Mouse (Mus musculus) kidney, adult 2 months (tissue): ENCODE data around the gene Gabarap. TPM values are rescaled to one million over a fixed set of nuclear protein-coding genes. Genes with fewer than 3 reads are reported as not detected.

Experiments
- DNase-seq: peaks from one replicate; pipeline ENCODE4 v3.0.0; 2021
- H3K27ac ChIP-seq: fragments of 200-500 bp; 2 replicates; pipeline ENCODE4 v1.5.1; 2012; ENCODE audit warnings: low read depth, low read length, control low read depth, inconsistent platforms; ENCODE audit not compliant: insufficient read depth
- H3K27me3 ChIP-seq: fragments of 200-500 bp; replicated peaks from 2 replicates; pipeline ENCODE4 v1.6.1; 2012; ENCODE audit warnings: mild to moderate bottlenecking, moderate library complexity, low read length, inconsistent platforms; ENCODE audit not compliant: control insufficient read depth, insufficient read depth
- H3K36me3 ChIP-seq: fragments of 200-500 bp; 2 replicates; pipeline ENCODE4 v1.6.1; 2012; ENCODE audit warnings: mild to moderate bottlenecking, moderate library complexity, low read length, inconsistent platforms; ENCODE audit not compliant: control insufficient read depth, insufficient read depth
- H3K4me1 ChIP-seq: fragments of 200-500 bp; 2 replicates; pipeline ENCODE4 v1.6.1; 2011; ENCODE audit warnings: low read length; ENCODE audit not compliant: control insufficient read depth, insufficient read depth
- H3K4me3 ChIP-seq: fragments of 200-500 bp; 2 replicates; pipeline ENCODE4 v1.5.1; 2011; ENCODE audit warnings: mild to moderate bottlenecking, low read depth, low read length, control low read depth; ENCODE audit not compliant: insufficient read depth
- CTCF ChIP-seq: fragments of 200-500 bp; conservative IDR thresholded peaks from 2 replicates; pipeline ENCODE4 v1.5.1; 2011; ENCODE audit warnings: low read depth, mild to moderate bottlenecking, control low read depth, low read length, moderate library complexity, mixed read lengths; ENCODE audit not compliant: insufficient read depth, insufficient read length
- POLR2A ChIP-seq: fragments of 200-500 bp; IDR thresholded peaks from one replicate; pipeline ENCODE4 v1.6.1; 2011; ENCODE audit warnings: low read depth, low read length, control low read depth
- WGBS: fragments of 180-500 bp; shearing (Covaris S2); methylation state at CpG from one replicate; pipeline ENCODE4 v1.1.7; 2018; 5-methylcytosine and 5-hydroxymethylcytosine counted together
- polyA plus RNA-seq: library from polyadenylated mRNA; depleted of rRNA; stranded (reverse); fragments of >200 nt; gene quantifications from 2 replicates; pipeline ENCODE4 v1.2.3, GENCODE M21; 2012

Gene Gabarap
- polyA plus RNA-seq, 1 experiment = 1,018 TPM

- no peak for DNase-seq
- Histone ChIP-seq H3K27me3 (no peaks in the 10 kb centered on the region), H3K4me1 (peaks cover 3% of the 10 kb centered on the region; the same call in 1 of the 2 replicates), H3K27ac (no peak overlapping the region), H3K36me3 (no peaks in the 10 kb centered on the region; the same call in none of the 2 replicates), H3K4me3 (no peak overlapping the region)
- no peak for TF ChIP-seq POLR2A
- TF ChIP-seq CTCF = no peak
- 72% methylated on average over 3 of the region's 3 CpGs for WGBS
Measured at GRCm38 (mm10) chr11:69970775-69971174, 20.2 kb upstream of the Gabarap start.

GRCm38 (mm10) chr11:69974907-69975306, 16.0 kb upstream of the Gabarap start:
- TF ChIP-seq CTCF (no peak), POLR2A (no peak)
- 92% methylated on average over 2 of the region's 2 CpGs for WGBS
- no peak for DNase-seq
- H3K27me3 ChIP-seq = no peaks in the 10 kb centered on the region
- H3K4me3 ChIP-seq = no peak overlapping the region
- no peak overlapping the region for H3K27ac ChIP-seq
- no peaks in the 10 kb centered on the region; the same call in none of the 2 replicates for H3K36me3 ChIP-seq
- no peaks in the 10 kb centered on the region; the same call in 1 of the 2 replicates for H3K4me1 ChIP-seq

GRCm38 (mm10) chr11:69976271-69976670, 14.7 kb upstream of the Gabarap start:
- WGBS = 87% methylated on average over 4 of the region's 4 CpGs
- no peak for DNase-seq
- H3K27ac ChIP-seq = no peak overlapping the region
- no peaks in the 10 kb centered on the region for H3K4me1 ChIP-seq
- no peak overlapping the region for H3K4me3 ChIP-seq
- no peaks in the 10 kb centered on the region; the same call in none of the 2 replicates for H3K36me3 ChIP-seq
- no peaks in the 10 kb centered on the region for H3K27me3 ChIP-seq
- TF ChIP-seq POLR2A = no peak
- TF ChIP-seq CTCF = no peak

GRCm38 (mm10) chr11:69979827-69980195, 11.1 kb upstream of the Gabarap start:
- Histone ChIP-seq H3K27me3 (no peaks in the 10 kb centered on the region), H3K27ac (peak overlapping the region; percentile 89; the same call in 1 of the 2 replicates), H3K4me1 (peaks cover 9% of the 10 kb centered on the region; the same call in 1 of the 2 replicates), H3K36me3 (peaks cover 2% of the 10 kb centered on the region; the same call in 1 of the 2 replicates), H3K4me3 (peak overlapping the region; percentile 80)
- WGBS = 3% methylated on average over 16 of the region's 16 CpGs
- DNase-seq = no peak
- TF ChIP-seq POLR2A (no peak), CTCF (no peak)

GRCm38 (mm10) chr11:69980196-69981140, 10.5 kb upstream of the Gabarap start:
- TF ChIP-seq CTCF (no peak), POLR2A (peak; percentile 85)
- no peaks in the 10 kb centered on the region for H3K27me3 ChIP-seq
- H3K36me3 ChIP-seq = peaks cover 2% of the 10 kb centered on the region; the same call in 1 of the 2 replicates
- H3K4me1 ChIP-seq = peaks cover 9% of the 10 kb centered on the region; the same call in 1 of the 2 replicates
- peak overlapping the region; percentile 80 for H3K4me3 ChIP-seq
- under 1% methylated on average over 34 of the region's 60 CpGs for WGBS
- DNase-seq = peak; percentile 99
- H3K27ac ChIP-seq = peak overlapping the region; percentile 89

GRCm38 (mm10) chr11:69981141-69981762, 9.7 kb upstream of the Gabarap start, which contains the start of gene Ctdnep1:
Ctdnep1 (plus strand) TSS chr11:69981156.
- Histone ChIP-seq H3K27ac (peak within 1 kb of the TSS; percentile 89), H3K4me1 (peaks cover 9% of the 10 kb centered on the region; the same call in 1 of the 2 replicates), H3K36me3 (peaks cover 2% of the 10 kb centered on the region), H3K4me3 (peak within 1 kb of the TSS; percentile 80), H3K27me3 (no peaks in the 10 kb centered on the region)
- DNase-seq = no peak
- WGBS = under 1% methylated on average over 42 of the region's 43 CpGs
- TF ChIP-seq POLR2A (no peak), CTCF (no peak)

- no peaks in the 10 kb centered on the region for H3K27me3 ChIP-seq
- WGBS = 41% methylated on average over 8 of the region's 8 CpGs
- DNase-seq = no peak
- TF ChIP-seq POLR2A (no peak), CTCF (no peak)
- peak within 1 kb of the TSS; percentile 80 for H3K4me3 ChIP-seq
- H3K4me1 ChIP-seq = peaks cover 9% of the 10 kb centered on the region; the same call in 1 of the 2 replicates
- H3K36me3 ChIP-seq = peaks cover 3% of the 10 kb centered on the region
- H3K27ac ChIP-seq = 0 out of 2 replicates have a peak within 1 kb of the TSS, but pooled peaks have one; percentile 7
Measured at GRCm38 (mm10) chr11:69982225-69982624, 8.7 kb upstream of the Gabarap start, which contains the start of gene Elp5. Elp5 (minus strand) TSS chr11:69982517.
